Comparison of ENCODE assay signal across 11 mouse cellular contexts in the genomic region with DNA sequence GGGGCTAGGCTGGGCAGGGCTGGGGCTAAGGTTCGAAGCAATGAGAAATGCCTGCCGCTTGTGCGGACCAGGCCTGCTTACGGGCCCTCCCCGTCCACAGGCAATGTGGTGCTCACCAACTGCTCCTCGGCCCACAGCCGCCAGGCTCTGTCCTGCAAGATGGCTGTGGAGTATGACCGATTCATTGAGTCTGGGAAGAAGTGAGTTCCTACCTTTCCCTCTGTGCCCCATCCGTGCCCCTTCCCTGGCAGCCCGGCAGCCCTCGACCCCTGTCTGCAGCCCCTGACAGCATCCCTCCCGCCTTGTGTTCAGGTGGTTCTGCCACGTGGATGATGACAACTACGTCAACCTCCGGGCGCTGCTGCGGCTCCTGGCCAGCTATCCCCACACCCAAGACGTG. TPM values are rescaled to one million over a fixed set of nuclear protein-coding genes. Genes with fewer than 3 reads are reported as not detected.
DNase-seq lines count a peak whose midpoint lies in the region; ATAC-seq and TF ChIP-seq lines count a peak whose summit lies in the region.
"Had no signal": no experiment of that assay in that cellular context is flagged by ENCODE, and none has a peak within 500 bp of the region (broad histone marks: within the 10 kb centered on the region; RNA-seq: fewer than 3 reads in every experiment).

No protein-coding gene starts in this region.

- no peak overlapping the region for H3K27ac ChIP-seq in kidney, postnatal 0 days
- no peak overlapping the region for H3K27ac ChIP-seq in embryonic facial prominence, embryonic 13.5 days
- H3K27ac ChIP-seq in hindbrain, postnatal 0 days: peak overlapping the region; percentile 83; the same call in 1 of the 2 replicates
- 0 out of 2 replicates have a peak overlapping the region, but pooled peaks have one; percentile 95 for H3K27ac ChIP-seq in neural tube, embryonic 12.5 days
- no peak overlapping the region for H3K27ac ChIP-seq in liver, postnatal 0 days (ENCODE audit: low read depth)

- H3K27me3 ChIP-seq in kidney, postnatal 0 days (ENCODE audit: insufficient read depth, low read length): no peaks in the 10 kb centered on the region
- peaks cover 52% of the 10 kb centered on the region for H3K27me3 ChIP-seq in embryonic facial prominence, embryonic 13.5 days
- H3K27me3 ChIP-seq in hindbrain, postnatal 0 days (ENCODE audit: insufficient read depth, low read length): peaks cover 5% of the 10 kb centered on the region; the same call in 1 of the 2 replicates
- no peaks in the 10 kb centered on the region; the same call in 1 of the 2 replicates for H3K27me3 ChIP-seq in neural tube, embryonic 12.5 days (replicated peaks)
- peaks cover 10% of the 10 kb centered on the region; the same call in 1 of the 2 replicates for H3K27me3 ChIP-seq in liver, postnatal 0 days (ENCODE audit: insufficient read depth, low read length)

- no peak overlapping the region for H3K9ac ChIP-seq in kidney, postnatal 0 days (ENCODE audit: low read depth, low read length)
- H3K9ac ChIP-seq in embryonic facial prominence, embryonic 13.5 days: 0 out of 2 replicates have a peak overlapping the region, but pooled peaks have one; percentile 8
- peak overlapping the region; percentile 53; the same call in 1 of the 2 replicates for H3K9ac ChIP-seq in hindbrain, postnatal 0 days (replicated peaks; ENCODE audit: low read length)
- H3K9ac ChIP-seq in neural tube, embryonic 12.5 days: peak overlapping the region; percentile 87
- H3K9ac ChIP-seq in liver, postnatal 0 days (replicated peaks): no peak overlapping the region

- peaks cover 39% of the 10 kb centered on the region for H3K4me1 ChIP-seq in kidney, postnatal 0 days (replicated peaks; ENCODE audit: insufficient read depth, low read length)
- H3K4me1 ChIP-seq in embryonic facial prominence, embryonic 13.5 days: peaks cover 61% of the 10 kb centered on the region
- peaks cover 11% of the 10 kb centered on the region for H3K4me1 ChIP-seq in hindbrain, postnatal 0 days (ENCODE audit: insufficient read depth, low read length)
- peaks cover 65% of the 10 kb centered on the region for H3K4me1 ChIP-seq in neural tube, embryonic 12.5 days
- H3K4me1 ChIP-seq in liver, postnatal 0 days (ENCODE audit: insufficient read depth): peaks cover 53% of the 10 kb centered on the region

- no peak for TF ChIP-seq CTCF in kidney, postnatal 0 days (IDR thresholded peaks at IDR 0.05; ENCODE audit: low read depth)
- no peak for TF ChIP-seq CTCF in hindbrain, postnatal 0 days (IDR thresholded peaks at IDR 0.05; ENCODE audit: low read depth)
- TF ChIP-seq CTCF in liver, postnatal 0 days (IDR thresholded peaks at IDR 0.05; ENCODE audit: low read depth): no peak

- peaks cover 23% of the 10 kb centered on the region for H3K36me3 ChIP-seq in kidney, postnatal 0 days (ENCODE audit: insufficient read depth, low read length)
- H3K36me3 ChIP-seq in embryonic facial prominence, embryonic 13.5 days: peaks cover 31% of the 10 kb centered on the region
- H3K36me3 ChIP-seq in hindbrain, postnatal 0 days (ENCODE audit: insufficient read depth, low read length): 0 out of 2 replicates have a peak, but pooled peaks cover 4% of the 10 kb centered on the region
- peaks cover 38% of the 10 kb centered on the region for H3K36me3 ChIP-seq in neural tube, embryonic 12.5 days
- H3K36me3 ChIP-seq in liver, postnatal 0 days (replicated peaks; ENCODE audit: insufficient read depth, low read length): peaks cover 11% of the 10 kb centered on the region

- no peak for DNase-seq in kidney, postnatal 0 days (ENCODE audit: low spot score)
- no peak for DNase-seq in kidney, adult 8-10 months
- no peak for DNase-seq in hindbrain, postnatal 0 days (ENCODE audit: low spot score)
- no peak for DNase-seq in right cerebral cortex, postnatal 25 days
- DNase-seq in c-Kit-positive CD71-positive TER-119-positive erythroid progenitor cells, embryonic 14.5 days (ENCODE audit: low spot score): no peak
- no peak for DNase-seq in liver, postnatal 0 days
- DNase-seq: kidney, postnatal 36 days; right cerebral cortex, adult 18-20 months had no signal

- no peak overlapping the region for H3K4me3 ChIP-seq in kidney, postnatal 0 days (replicated peaks; ENCODE audit: low read depth, low read length)
- H3K4me3 ChIP-seq in embryonic facial prominence, embryonic 13.5 days: 0 out of 2 replicates have a peak overlapping the region, but pooled peaks have one; percentile 60
- peak overlapping the region; percentile 62 for H3K4me3 ChIP-seq in hindbrain, postnatal 0 days (ENCODE audit: low read length)
- peak overlapping the region; percentile 65 for H3K4me3 ChIP-seq in neural tube, embryonic 12.5 days
- no peak overlapping the region for H3K4me3 ChIP-seq in liver, postnatal 0 days (ENCODE audit: low read depth, low read length)
- H3K4me3 ChIP-seq: erythroblast, embryonic 14.5 days had no signal

- no peak for TF ChIP-seq EP300 in liver, postnatal 0 days (IDR thresholded peaks at IDR 0.05; ENCODE audit: low read depth)

- no peaks in the 10 kb centered on the region for H3K9me3 ChIP-seq in kidney, postnatal 0 days (replicated peaks; ENCODE audit: low read length)
- no peaks in the 10 kb centered on the region for H3K9me3 ChIP-seq in embryonic facial prominence, embryonic 13.5 days
- H3K9me3 ChIP-seq in hindbrain, postnatal 0 days (ENCODE audit: low read length): no peaks in the 10 kb centered on the region
- no peaks in the 10 kb centered on the region for H3K9me3 ChIP-seq in neural tube, embryonic 12.5 days
- H3K9me3 ChIP-seq in liver, postnatal 0 days (ENCODE audit: low read length): no peaks in the 10 kb centered on the region

- H3K4me2 ChIP-seq in kidney, postnatal 0 days (ENCODE audit: low read length): peak overlapping the region; percentile 81
- H3K4me2 ChIP-seq in embryonic facial prominence, embryonic 13.5 days: peak overlapping the region; percentile 83
- H3K4me2 ChIP-seq in hindbrain, postnatal 0 days (ENCODE audit: low read depth, low read length): peak overlapping the region; percentile 80
- peak overlapping the region; percentile 80 for H3K4me2 ChIP-seq in neural tube, embryonic 12.5 days (replicated peaks)
- H3K4me2 ChIP-seq in liver, postnatal 0 days (ENCODE audit: low read depth, low read length): no peak overlapping the region

- 69% methylated on average over 18 of the region's 18 CpGs for WGBS in kidney, postnatal 0 days
- WGBS in embryonic facial prominence, embryonic 13.5 days: 53% methylated on average over 18 of the region's 18 CpGs
- 34% methylated on average over 18 of the region's 18 CpGs for WGBS in hindbrain, postnatal 0 days
- 27% methylated on average over 18 of the region's 18 CpGs for WGBS in neural tube, embryonic 12.5 days
- 80% methylated on average over 18 of the region's 18 CpGs for WGBS in liver, postnatal 0 days (ENCODE audit: insufficient replicate concordance)

- ATAC-seq in kidney, postnatal 0 days (replicated peaks; ENCODE audit: low FRiP score, low read depth): no peak
- ATAC-seq in embryonic facial prominence, embryonic 13.5 days (ENCODE audit: insufficient number of reproducible peaks, insufficient read depth, low FRiP score, low TSS enrichment, low read depth): no peak
- no peak for ATAC-seq in hindbrain, postnatal 0 days
- ATAC-seq in neural tube, embryonic 12.5 days (ENCODE audit: low FRiP score, low read depth): no peak
- ATAC-seq in liver, postnatal 0 days: no peak

RNA-seq across cellular contexts. Expression of a gene that starts 5.1 kb away (rescaled TPM):
- 28.8 and 33.4 TPM in 2 replicates for polyA plus RNA-seq in kidney, postnatal 0 days (2015; fragmentation: Nextera tagmentation; extraction: Ambion mirVana)
- polyA plus RNA-seq in embryonic facial prominence, embryonic 13.5 days (2015; fragmentation: Nextera tagmentation; extraction: Ambion mirVana): 20.6 and 21.8 TPM in 2 replicates
- 81.4 and 112 TPM in 2 replicates for total RNA-seq in hindbrain, postnatal 0 days (2014; rRNA removed)
- 29.7 and 35.1 TPM in 2 replicates for polyA plus RNA-seq in hindbrain, postnatal 0 days (2015; fragmentation: Nextera tagmentation; extraction: Ambion mirVana)
- polyA plus RNA-seq in neural tube, embryonic 12.5 days (2016; fragmentation: Nextera tagmentation; extraction: Ambion mirVana): 30.5 and 34.5 TPM in 2 replicates
- polyA plus RNA-seq in liver, postnatal 0 days (2015; fragmentation: Nextera tagmentation; extraction: Ambion mirVana): 5.0 and 5.9 TPM in 2 replicates

RNA-seq across cellular contexts. Expression of a gene that starts 36.6 kb away (rescaled TPM):
- 21.7 and 25.3 TPM in 2 replicates for polyA plus RNA-seq in kidney, postnatal 0 days (2015; fragmentation: Nextera tagmentation; extraction: Ambion mirVana)
- 45.0 and 47.6 TPM in 2 replicates for polyA plus RNA-seq in embryonic facial prominence, embryonic 13.5 days (2015; fragmentation: Nextera tagmentation; extraction: Ambion mirVana)
- total RNA-seq in hindbrain, postnatal 0 days (2014; rRNA removed): 253 and 260 TPM in 2 replicates
- polyA plus RNA-seq in hindbrain, postnatal 0 days (2015; fragmentation: Nextera tagmentation; extraction: Ambion mirVana): 53.5 and 60.3 TPM in 2 replicates
- polyA plus RNA-seq in neural tube, embryonic 12.5 days (2016; fragmentation: Nextera tagmentation; extraction: Ambion mirVana): 79.6 and 83.3 TPM in 2 replicates
- 5.2 and 6.5 TPM in 2 replicates for polyA plus RNA-seq in liver, postnatal 0 days (2015; fragmentation: Nextera tagmentation; extraction: Ambion mirVana)

RNA-seq across cellular contexts. Expression of a gene that starts 47.3 kb away (rescaled TPM):
- polyA plus RNA-seq in kidney, postnatal 0 days (2015; fragmentation: Nextera tagmentation; extraction: Ambion mirVana): not detected in 2 replicates
- polyA plus RNA-seq in embryonic facial prominence, embryonic 13.5 days (2015; fragmentation: Nextera tagmentation; extraction: Ambion mirVana): not detected in 2 replicates
- total RNA-seq in hindbrain, postnatal 0 days (2014; rRNA removed): not detected in 2 replicates
- 0.25 and 0.32 TPM in 2 replicates for polyA plus RNA-seq in hindbrain, postnatal 0 days (2015; fragmentation: Nextera tagmentation; extraction: Ambion mirVana)
- not detected in 2 replicates for polyA plus RNA-seq in neural tube, embryonic 12.5 days (2016; fragmentation: Nextera tagmentation; extraction: Ambion mirVana)
- not detected in 2 replicates for polyA plus RNA-seq in liver, postnatal 0 days (2015; fragmentation: Nextera tagmentation; extraction: Ambion mirVana)

Comparison
In these comparisons a context has a peak if more than half of its experiments do, and no peak if none do; other contexts are left out.
1. H3K27ac ChIP-seq: peak in hindbrain, postnatal 0 days (single experiment) and neural tube, embryonic 12.5 days (single experiment); none in kidney, postnatal 0 days (single experiment), embryonic facial prominence, embryonic 13.5 days (single experiment) and liver, postnatal 0 days (single experiment).
2. H3K4me3 ChIP-seq: peak in embryonic facial prominence, embryonic 13.5 days (single experiment), hindbrain, postnatal 0 days (single experiment) and neural tube, embryonic 12.5 days (single experiment); none in kidney, postnatal 0 days (single experiment) and liver, postnatal 0 days (single experiment).
3. H3K9ac ChIP-seq: peak in embryonic facial prominence, embryonic 13.5 days (single experiment), hindbrain, postnatal 0 days (single experiment) and neural tube, embryonic 12.5 days (single experiment); none in kidney, postnatal 0 days (single experiment) and liver, postnatal 0 days (single experiment).